Mouse (Mus musculus): ENCODE measurements around the gene Pgp.

Pgp gene

GRCm38 (mm10) chr17:24476022-24476776 lies 6.0 kb downstream of the Pgp start:
- TF ChIP-seq GATA4 (IDR thresholded peaks at IDR 0.05; ENCODE audit: insufficient replicate concordance, low read length): no peak

DNA sequence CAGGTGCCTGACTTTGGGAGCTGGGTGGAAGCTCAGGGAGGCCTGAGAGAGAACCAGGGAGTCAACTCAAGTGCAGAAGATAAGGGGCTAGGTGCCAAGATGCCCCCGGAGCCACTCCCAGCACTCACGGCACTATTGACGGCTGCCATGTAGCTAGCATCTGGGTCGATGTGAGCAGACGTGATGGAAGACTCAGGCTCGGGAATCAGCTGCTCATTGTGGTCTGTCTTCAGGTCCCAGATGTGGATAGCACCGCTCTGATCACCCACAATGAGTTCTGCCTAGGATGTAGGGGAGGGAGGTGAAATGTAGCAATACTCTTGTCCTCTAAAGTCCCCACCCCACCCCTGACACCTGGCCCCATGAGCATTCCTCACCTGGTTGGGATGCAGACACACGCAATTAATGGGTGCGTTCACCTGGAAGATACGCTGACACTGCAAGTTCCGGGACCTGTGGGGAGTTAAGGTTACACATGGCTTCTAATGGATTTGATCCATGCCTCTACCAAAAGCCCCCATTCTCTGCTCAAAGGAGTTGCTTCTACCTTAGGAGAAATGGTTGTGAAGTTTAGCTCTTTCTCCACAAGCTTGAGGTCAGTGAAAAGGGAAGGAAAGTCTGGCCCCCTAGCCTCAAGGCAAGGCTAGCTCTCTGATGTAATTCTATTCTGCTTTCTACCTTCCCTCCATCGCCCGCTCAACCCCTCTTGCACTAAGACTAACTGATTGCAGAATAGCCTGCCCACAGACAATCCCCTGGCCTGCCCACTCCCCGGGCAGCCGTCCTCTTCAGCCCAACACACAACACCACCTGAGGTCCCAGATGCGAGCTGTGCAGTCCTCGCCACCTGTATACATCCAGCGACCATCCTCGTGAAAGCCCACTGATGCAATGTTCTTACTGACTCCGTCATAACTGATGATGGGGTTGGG lies 7.1 kb downstream of the Pgp start:
- TF ChIP-seq GATA4 (IDR thresholded peaks at IDR 0.05; ENCODE audit: insufficient replicate concordance, low read length): no peak

DNA sequence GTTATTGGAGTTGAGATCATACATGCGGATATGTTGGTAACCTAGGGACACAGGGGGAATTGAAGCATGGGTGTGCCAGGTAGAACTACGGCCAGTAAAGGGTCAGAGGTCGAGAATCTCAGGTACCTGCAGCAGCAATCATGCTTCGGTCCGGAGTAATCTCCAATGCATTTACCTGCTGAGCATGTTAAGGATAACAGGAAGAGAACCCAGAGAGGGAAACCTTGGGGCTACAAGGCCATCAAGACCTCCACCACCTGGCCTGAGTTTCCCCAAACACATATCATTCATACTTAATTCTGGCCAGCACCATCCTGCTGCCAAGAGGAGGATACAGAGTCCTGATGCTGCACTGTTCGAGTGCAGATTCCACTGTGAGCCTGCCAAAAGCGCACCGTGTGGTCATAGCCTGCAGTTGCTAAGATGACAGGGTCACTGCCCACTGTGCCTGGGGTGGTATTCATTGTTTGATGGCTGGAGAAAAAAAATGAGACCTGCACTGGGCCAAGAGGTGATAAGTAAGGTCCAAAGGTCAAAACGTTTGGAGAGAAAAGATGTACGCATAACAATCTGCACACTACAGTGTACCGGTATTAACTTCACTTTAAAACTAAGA lies 7.9 kb downstream of the Pgp start:
- no peak for TF ChIP-seq GATA4 (IDR thresholded peaks at IDR 0.05; ENCODE audit: insufficient replicate concordance, low read length)

- TF ChIP-seq GATA4 (IDR thresholded peaks at IDR 0.05; ENCODE audit: insufficient replicate concordance, low read length): no peak
Measured at GRCm38 (mm10) chr17:24478663-24479380, 8.6 kb downstream of the Pgp start, which contains the start of gene Mlst8. Gene Mlst8 (minus strand): TSS chr17:24479078.

DNA sequence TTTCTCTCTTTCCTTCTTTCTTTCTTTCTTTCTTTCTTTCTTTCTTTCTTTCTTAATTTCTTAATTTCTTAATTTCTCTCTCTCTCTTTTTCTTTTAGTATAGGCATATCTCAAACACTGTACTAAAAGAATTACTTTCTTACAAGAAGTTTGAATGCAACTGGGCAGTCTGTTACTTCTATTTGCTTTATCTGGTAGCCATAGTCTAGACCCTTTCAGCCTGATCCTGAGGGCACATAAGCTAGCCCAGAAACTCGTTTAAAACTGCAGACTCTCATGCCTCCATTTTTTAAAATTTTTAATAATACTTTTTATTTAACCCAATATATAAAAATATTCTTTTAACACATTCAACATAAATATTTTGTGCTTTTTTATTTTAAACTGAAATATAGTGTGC lies 9.2 kb downstream of the Pgp start:
- TF ChIP-seq GATA4 (IDR thresholded peaks at IDR 0.05; ENCODE audit: insufficient replicate concordance, low read length): no peak

GRCm38 (mm10) chr17:24480201-24480826 lies 10.1 kb downstream of the Pgp start:
- TF ChIP-seq GATA4 (IDR thresholded peaks at IDR 0.05; ENCODE audit: insufficient replicate concordance, low read length): no peak

DNA sequence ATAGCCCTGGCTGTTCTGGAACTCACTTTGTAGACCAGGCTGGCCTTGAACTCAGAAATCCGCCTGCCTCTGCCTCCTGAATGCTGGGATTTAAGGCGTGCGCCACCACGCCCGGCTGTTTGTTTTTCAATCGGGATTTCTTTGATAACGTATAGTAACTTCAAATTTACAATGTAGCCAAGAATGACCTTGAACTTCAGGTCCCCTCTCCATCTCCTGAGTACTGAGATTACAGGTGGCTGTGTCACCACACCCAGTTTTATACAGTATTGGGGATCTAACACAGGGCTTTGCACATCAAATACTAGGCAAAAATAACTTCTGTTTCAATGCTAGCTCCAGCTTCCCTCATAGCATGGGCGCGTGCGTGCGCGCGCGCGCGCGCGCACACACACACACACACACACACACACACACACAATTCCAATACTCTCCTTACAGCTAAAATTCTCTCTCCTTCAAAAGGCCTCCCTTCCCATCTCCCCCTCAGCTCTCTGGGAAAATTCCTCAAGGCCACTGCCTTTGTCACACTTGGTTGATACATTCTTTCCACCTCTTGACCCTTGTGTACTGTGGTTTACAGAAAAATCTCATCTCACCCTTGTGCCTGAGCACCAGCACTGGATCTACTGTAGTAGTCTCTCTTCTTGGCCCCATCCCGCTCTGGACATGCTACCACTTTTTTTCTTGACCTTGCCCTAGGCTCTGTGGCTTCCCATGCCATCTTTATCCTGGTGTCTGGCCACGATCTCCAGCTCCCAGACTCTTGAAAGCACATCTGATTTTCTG lies 11.0 kb downstream of the Pgp start:
- no peak for TF ChIP-seq GATA4 (IDR thresholded peaks at IDR 0.05; ENCODE audit: insufficient replicate concordance, low read length)

GRCm38 (mm10) chr17:24483495-24483894 lies 13.3 kb downstream of the Pgp start:
- TF ChIP-seq GATA4 (IDR thresholded peaks at IDR 0.05; ENCODE audit: insufficient replicate concordance, low read length): no peak

- no peak for TF ChIP-seq GATA4 (IDR thresholded peaks at IDR 0.05; ENCODE audit: insufficient replicate concordance, low read length)
Measured at GRCm38 (mm10) chr17:24485090-24485860, 15.1 kb downstream of the Pgp start.

DNA sequence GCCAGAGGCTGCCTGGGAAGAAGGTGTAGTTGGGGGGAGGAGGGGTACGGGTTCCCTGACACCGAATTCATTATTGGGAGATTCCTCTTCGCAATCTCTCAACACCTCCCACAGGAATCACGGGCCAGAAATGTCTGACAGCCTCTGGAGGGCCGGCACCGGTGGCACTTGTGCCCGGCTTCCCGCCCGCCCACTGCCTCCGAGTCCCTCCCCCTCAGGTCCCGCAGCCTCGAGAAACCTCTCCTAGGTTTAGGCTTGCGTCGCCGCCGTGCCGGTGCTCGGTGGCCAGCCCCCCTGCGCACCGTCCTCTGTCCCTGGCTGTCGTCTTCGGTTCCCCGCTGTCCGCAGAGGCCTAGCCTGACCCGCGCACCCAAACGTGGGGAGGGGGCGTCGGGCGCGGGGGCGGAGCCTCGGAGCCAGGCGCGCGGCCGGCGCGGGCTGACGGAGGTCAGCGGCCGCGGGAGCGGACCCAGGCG lies 18.0 kb downstream of the Pgp start, which contains the start of gene Caskin1:
TSS of gene Caskin1 (plus strand) at position 416 of the 476 bp plus-strand sequence.
- TF ChIP-seq GATA4 (IDR thresholded peaks at IDR 0.05; ENCODE audit: insufficient replicate concordance, low read length): no peak

DNA sequence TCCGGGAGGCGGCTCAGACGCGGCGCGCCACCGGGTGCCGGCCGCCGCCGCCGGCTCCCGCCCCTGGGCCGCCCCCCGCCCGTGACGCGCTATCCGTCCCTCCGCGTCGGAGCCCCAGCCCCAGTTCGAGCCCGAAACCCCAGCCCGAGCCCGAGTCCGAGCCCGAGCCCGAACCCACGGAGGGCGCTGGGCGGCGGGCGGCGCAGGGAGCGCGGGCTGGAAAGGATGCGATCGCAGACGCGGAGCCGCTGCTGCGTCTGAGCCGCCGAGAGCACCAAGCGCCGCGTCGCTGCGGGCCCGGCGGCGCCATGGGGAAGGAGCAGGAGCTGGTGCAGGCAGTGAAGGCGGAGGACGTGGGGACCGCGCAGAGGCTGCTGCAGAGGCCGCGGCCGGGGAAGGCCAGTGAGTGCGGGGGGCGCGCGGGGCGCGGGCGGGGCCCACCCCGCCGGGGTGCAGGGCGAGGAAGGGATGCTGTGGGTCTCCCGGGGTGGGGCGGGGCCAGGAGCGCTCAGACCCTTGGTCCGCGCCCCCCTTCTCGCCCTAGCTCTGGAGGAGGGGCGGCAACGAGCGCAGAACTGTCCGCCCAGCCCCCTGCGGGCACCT lies 18.6 kb downstream of the Pgp start:
- no peak for TF ChIP-seq GATA4 (IDR thresholded peaks at IDR 0.05; ENCODE audit: insufficient replicate concordance, low read length)

- TF ChIP-seq GATA4 (IDR thresholded peaks at IDR 0.05; ENCODE audit: insufficient replicate concordance, low read length): no peak
Measured at GRCm38 (mm10) chr17:24489265-24490030, 19.3 kb downstream of the Pgp start.
